Mouse (Mus musculus): ENCODE measurements around the gene Cd109. TPM values are rescaled to one million over a fixed set of nuclear protein-coding genes. Genes with fewer than 3 reads are reported as not detected.
A peak's percentile ranks its signal among the peaks of the same experiment; 100 is the strongest.

Gene Cd109
- polyA plus RNA-seq, 1 experiment: 0.40 TPM

DNA sequence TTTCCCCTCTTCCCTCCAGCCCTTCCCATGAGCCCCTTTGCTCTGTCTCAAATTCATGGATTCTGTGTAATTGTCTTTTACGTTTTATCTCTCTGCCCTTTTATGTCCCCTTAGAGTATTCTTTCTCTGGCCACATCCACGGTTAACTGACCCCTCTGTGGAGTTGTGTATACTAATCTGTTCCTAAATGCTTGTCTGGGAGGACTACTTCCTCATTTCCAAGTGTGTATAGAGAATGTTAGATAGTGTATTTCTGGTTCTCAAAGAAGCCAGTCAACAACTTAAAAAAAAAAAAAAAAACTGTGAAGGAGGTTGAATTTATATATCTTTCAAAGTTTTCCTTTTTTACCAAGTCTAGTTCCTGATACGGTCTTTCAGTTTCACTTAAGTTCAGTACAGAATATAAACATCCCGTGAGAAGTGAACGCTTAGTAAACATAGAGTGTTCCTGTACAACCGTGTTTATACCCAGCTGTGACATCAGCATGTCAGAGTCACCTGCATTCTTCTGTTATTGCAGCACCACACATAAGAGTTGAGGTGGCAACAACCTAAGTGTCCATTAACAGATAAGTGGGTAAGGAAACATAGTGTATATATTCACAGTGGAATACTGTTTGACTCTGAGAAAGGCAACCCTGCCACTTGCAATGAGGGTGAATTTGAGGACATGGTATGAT lies 16.5 kb downstream of the Cd109 start:
- 30% methylated on average over 6 of the region's 6 CpGs for WGBS
- DNase-seq (ENCODE audit: low read depth, low spot score): no peak

DNA sequence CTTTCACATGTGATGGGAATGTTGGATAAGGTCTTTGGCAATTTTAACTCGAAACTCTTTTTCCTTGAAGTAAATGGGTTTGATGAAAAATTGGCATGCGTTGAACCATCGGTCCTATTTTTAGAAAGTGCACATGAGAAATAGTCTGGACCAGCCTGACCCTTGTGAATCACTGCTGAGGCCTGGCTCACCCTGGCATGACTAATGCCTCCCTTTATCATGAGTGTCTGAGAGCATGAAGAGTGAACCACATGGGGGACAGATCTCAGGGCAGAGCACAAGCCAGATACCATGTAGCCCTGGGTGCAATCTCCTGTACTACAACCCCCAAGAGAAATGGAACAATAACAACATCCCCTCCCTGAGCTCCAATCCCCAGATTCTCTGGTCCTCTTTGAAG lies 18.6 kb downstream of the Cd109 start:
- DNase-seq (ENCODE audit: low read depth, low spot score): no peak
- WGBS: 88% methylated on average over 3 of the region's 3 CpGs

DNA sequence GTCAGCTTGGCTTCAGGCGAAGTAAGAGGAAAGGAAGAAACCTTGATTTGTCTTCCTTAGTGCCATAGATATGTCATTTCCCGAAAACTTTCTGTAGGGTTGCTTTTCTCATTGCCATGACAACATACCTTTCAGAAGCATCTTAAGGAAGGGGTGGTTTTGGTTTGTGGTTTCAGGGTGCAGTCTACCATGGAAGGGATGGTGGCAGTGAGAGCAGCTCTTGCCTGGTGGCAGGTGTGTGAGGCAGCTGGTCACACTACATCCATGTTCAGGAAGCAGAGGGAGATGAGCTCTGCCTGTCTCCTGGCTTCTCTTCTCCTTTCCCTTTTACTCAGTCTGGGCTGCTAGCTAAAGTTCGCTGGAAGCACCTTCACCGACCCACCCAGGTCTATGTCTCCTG lies 26.0 kb downstream of the Cd109 start:
- DNase-seq (ENCODE audit: low read depth, low spot score): no peak
- 79% methylated on average over 4 of the region's 4 CpGs for WGBS

DNA sequence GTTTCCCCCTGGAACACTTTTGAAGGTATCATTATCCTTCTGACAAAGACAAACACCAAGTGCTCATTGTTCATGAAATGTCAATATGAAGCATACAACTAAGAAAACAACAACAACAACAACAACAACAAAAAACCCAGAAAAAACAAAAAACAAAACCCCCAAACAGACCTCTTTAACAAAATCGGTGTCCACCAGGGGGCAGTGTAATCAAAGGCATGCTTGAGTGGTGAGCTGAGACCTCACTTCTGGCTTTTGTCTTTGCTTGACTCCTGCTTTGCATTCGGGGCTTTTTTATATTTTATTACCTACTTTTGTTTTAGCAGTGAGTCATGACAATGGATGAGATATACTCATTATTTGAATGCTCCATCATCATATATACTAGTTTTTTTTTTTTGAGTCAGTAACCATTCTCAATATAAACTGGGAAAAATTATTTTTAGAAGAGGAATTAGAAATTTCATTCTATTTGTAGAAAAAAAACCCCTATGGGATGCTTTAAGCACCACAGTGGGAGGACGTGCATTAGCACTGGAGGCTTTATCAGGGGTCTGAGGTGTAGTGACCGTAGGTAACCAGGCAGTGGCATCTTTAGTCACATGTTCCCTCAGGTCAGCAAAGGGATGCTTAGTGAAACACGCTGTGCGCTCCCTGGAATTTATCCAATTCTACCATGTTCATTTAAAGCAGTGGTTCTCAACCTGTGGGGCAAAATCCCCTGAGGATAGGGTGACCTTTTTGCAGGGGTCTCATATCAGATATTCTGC lies 30.8 kb downstream of the Cd109 start:
- WGBS: 40% methylated on average over 6 of the region's 6 CpGs
- DNase-seq (ENCODE audit: low read depth, low spot score): peak; percentile 14

GRCm38 (mm10) chr9:78648641-78649040 lies 33.3 kb downstream of the Cd109 start:
- 77% methylated on average over 8 of the region's 8 CpGs for WGBS
- no peak for DNase-seq (ENCODE audit: low read depth, low spot score)

- DNase-seq (ENCODE audit: low read depth, low spot score): no peak
Observed at GRCm38 (mm10) chr9:78649398-78649797, 34.1 kb downstream of the Cd109 start.

DNA sequence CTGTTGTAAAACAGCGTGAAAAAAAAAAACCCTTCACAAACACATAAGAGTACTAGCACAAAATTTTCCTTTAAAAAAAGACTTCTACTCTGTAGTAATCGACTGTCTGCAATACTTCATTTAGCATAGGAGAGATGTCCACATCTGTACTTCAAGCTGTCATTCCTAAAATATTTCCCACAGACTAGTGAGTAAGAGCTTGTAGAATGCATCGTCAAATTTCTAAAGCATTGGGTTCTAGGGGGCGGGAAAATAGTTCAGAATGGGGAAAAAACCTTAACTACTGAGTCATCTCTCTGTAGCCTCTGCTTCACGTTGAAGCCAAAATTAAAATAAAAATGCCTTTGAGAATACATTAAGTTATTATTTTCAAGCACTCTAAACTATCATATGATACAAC lies 42.2 kb downstream of the Cd109 start:
- no peak for DNase-seq (ENCODE audit: low read depth, low spot score)
- 70% methylated on average over 5 of the region's 5 CpGs for WGBS

DNA sequence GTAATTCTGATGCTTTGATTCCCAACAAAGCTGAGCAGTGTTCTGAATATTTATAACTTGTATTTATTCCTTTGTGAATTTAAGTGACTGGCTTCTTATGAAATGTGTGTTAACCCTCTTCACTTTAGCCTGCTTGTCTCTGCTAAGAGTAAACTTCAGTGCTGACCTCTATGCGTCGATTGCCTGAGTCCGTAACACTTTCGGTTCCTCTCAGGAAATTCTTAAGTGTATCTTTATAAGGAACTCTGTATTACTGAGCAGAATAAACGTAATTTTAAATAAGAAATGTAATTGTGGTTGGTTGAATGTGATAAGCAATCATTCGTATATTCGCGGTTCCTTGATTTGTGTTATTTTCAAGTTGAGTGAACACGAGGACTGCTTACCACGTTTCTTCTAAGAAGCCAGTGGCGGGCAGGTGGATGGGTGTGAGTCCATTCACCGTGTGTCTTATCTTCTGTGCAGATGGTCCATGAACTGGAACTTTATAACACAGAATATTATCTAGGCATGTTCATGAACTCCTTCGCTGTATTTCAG lies 56.2 kb downstream of the Cd109 start:
- WGBS: 83% methylated on average over 13 of the region's 13 CpGs
- DNase-seq (ENCODE audit: low read depth, low spot score): no peak

DNA sequence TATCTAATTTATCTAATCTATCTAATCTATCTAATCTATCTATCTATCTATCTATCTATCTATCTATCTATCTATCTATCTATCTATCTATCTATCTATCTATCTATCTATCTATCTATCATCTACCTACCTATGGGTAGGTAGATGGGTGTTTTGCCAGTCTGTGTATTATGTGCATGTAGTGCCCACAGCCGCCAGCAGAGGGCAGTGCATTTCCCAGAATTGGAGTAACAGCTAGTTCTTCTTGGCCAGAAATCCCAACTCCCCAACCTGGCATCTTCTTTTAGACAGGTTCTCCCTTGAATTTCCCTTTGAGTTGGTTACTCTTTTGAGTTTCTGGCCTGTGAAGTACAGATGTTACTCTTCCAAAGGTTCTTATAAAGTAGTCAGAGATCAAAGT lies 85.3 kb downstream of the Cd109 start:
- WGBS: 7% methylated on average over 1 of the region's 1 CpGs
- peak; percentile 25 for DNase-seq (ENCODE audit: low read depth, low spot score)

DNA sequence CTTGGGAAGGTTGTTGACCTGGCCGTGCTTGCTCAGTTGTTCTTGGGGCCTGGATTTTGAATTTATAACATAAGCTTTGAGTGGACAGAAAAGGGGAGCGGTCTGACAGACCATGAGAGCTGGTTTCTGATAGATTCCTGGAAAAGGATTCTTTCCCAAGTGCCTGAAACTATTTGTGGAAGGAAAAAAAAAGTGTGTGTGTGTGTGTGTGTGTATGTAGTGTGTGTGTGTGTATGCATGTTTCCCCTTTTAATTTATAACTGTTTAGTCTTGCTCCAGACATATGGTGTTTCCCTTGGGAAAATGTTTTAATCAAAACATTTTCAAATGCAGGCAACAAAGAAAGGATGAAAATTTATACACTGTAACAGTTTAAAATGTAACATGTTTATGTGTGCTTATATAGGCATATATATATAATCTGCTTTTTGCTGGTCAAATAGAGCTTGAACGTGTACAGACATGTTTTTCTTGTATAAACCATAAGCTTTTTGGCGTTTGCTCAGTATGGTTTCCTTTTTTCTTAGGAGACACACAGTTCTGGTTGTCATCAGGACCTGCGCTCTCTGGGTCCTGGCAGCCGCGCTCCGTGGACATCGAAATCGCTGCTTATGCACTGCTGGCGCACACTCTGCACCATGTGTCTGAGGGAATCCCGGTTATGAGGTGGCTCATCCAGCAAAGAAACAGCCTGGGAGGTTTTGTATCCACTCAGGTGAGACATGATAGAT lies 87.3 kb downstream of the Cd109 start:
- DNase-seq (ENCODE audit: low read depth, low spot score): no peak
- WGBS: 71% methylated on average over 12 of the region's 12 CpGs

- 68% methylated on average over 6 of the region's 6 CpGs for WGBS
- no peak for DNase-seq (ENCODE audit: low read depth, low spot score)
Observed at GRCm38 (mm10) chr9:78720888-78721798, 105.8 kb downstream of the Cd109 start.

DNA sequence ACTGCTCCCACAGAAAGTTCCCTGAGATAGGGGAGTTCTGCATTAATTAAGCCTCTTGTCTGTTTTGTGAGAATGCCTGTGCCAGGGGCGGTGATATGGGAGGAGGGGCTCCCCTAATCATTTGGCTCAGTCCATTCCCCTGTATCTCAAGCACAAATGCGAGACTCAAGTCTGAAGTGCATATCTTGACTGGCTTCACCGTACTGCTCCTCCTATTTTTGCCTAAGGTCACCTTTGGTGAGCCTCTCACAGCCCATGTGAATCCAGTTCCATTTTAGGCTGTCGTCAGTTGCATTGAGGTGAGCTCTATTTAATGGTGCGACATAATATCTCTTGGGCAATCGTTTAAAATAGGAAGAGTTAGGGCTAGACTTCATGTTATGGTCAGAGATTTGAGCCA lies 116.6 kb downstream of the Cd109 start:
- no peak for DNase-seq (ENCODE audit: low read depth, low spot score)
- 83% methylated on average over 6 of the region's 6 CpGs for WGBS

- no peak for DNase-seq (ENCODE audit: low read depth, low spot score)
- 41% methylated on average over 3 of the region's 3 CpGs for WGBS
Observed at GRCm38 (mm10) chr9:78735519-78735918, 120.2 kb downstream of the Cd109 start.

- DNase-seq (ENCODE audit: low read depth, low spot score): no peak
- WGBS: 43% methylated on average over 3 of the region's 3 CpGs
Observed at GRCm38 (mm10) chr9:78742012-78742411, 126.7 kb downstream of the Cd109 start.

DNA sequence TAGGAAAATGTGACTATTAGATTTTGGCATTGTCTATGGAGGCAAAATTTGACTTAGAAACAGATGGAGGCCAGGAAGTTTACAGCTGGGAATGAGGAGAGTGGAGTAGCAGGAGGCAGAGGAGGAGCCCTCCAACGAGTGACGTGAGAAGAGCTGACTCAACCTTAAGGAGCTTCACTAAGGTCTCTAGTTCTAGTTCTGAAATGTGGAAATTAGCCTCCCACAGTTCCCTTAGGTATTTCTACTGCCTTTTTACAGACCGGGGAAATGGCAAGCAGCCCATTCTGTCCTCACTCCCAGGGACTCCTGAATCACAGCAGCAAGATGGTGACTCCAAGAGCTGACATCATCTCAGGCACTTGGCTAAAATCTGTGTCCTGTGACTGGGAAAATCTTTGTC lies 134.9 kb downstream of the Cd109 start:
- 48% methylated on average over 3 of the region's 3 CpGs for WGBS
- DNase-seq (ENCODE audit: low read depth, low spot score): no peak

Other genes starting within 250 kb of the Cd109 start
- not detected in 2 replicates for gene Dppa5a, start 247.4 kb upstream of the Cd109 start, polyA plus RNA-seq (2012; rRNA removed)
- 0.11 TPM in 1 of 2 replicates, not detected in the other for gene Ooep, start 236.8 kb upstream of the Cd109 start, polyA plus RNA-seq (2012; rRNA removed)
- 0.04 TPM in 1 of 2 replicates, not detected in the other for gene Ddx43, start 219.8 kb upstream of the Cd109 start, polyA plus RNA-seq (2012; rRNA removed)
- gene Cgas, start 172.3 kb upstream of the Cd109 start, polyA plus RNA-seq (2012; rRNA removed): 1.2 TPM in 2 replicates
- gene Mto1, start 167.3 kb upstream of the Cd109 start, polyA plus RNA-seq (2012; rRNA removed): 9.1 and 10.3 TPM in 2 replicates
- not detected in 2 replicates for gene Gm17324, start 166.8 kb upstream of the Cd109 start, polyA plus RNA-seq (2012; rRNA removed)
- 3,812 and 3,859 TPM in 2 replicates for gene Eef1a1, start 126.4 kb upstream of the Cd109 start, polyA plus RNA-seq (2012; rRNA removed)
- 8.3 and 18.0 TPM in 2 replicates for gene Slc17a5, start 27.5 kb upstream of the Cd109 start, polyA plus RNA-seq (2012; rRNA removed)